Mouse (Mus musculus): Measurements from ENCODE around the gene Zfp184.
"Not testable (repeated sequence)": the region's sequence is repeated elsewhere in the genome, so short reads cannot be mapped to it uniquely, and the experiment has no call there.

The Zfp184 gene

DNA sequence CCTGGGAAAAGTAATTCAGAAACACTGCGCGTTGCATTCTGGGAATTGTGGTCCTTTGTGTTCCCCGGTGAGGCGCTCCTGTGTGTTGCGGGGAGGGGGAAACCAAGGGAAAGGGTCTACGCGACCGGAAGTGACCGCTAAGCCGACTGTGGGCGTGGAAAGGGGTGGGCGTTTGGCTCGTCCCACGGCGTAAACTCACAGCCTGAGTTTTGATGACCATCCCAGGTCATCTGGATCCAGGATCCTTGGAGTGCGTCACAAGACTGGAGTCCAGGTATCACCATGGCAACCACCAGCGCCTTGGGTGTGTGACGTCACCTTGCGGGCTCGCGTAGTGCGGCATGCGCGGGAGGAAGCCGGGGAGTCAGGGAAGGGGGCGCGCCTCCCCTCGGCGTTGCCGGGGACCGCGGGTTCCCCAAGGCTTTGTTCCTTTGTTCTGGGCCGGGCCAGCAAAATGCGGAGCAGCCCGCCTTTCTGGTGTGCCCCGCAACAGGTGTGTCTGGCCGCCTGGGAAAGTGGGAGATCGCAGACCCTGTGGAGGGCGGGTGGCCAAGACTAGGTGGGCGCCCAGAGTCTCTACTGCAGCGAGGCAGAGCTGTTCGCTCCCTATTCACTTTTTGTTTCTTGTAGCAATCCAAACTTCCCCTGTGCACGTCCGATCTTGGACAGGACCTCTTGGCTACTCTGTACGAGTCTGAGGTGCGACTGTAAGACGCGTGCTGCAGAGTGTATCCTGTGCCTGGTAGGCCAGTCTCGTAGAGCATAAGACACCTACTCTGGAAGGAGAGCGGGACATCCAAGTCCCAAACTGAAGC is at the start of gene Zfp184:
Gene Zfp184 (plus strand): TSS at position 169 of the 815 bp plus-strand sequence.
- DNase-seq = peak; percentile 98

DNA sequence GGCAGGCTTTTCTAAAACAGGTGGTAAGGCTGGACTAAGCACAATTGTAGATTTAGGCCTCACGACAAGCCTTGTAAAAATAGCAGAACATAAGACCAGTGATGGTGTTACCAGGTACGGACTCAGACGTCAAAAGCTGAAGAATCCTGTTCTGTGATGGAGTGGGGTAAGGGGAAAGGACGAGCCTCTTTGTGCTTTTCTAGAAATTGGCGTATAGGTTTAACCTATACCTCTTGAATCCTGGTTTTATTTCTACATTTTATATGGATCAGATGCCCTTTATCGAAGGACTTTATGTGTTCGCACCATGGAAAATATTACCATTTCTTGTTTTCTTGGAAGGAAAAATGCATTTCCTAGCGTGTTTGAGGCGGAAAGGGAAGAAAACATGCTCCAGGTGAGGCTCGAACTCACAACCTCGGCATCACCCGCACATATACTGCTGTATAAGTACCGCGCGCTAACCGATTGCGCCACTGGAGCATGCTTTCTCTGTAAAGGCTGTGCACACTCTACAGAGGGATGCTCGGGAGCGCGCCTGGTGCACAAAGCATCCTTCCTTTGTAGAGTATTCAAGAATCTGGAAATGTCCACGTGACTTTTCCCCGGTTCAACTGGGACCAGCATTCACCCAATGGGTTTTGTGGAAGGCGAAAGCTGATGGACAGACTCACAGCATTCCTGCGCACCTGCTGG is 48.2 kb upstream of the Zfp184 start:
- peak; percentile 67 for DNase-seq

DNA sequence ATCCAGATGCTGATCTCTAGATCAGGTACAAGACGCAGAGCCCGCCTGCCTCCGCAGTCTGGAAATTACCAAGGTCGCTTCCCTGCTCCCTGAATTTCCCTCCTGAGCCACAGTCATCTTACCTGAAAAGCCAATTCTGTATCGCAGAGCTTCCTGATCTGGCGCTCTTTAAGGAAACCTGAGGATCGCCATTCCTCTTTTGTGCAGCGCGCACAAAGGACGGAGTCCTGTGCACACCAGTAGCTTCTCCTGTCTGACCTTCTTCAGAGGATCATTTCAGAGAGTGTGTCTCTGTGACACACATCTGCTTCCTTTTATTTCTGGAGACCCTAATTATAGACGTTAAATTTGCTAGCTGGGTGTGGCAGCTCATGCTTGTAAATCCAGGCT is 47.7 kb upstream of the Zfp184 start:
- DNase-seq = no peak

DNA sequence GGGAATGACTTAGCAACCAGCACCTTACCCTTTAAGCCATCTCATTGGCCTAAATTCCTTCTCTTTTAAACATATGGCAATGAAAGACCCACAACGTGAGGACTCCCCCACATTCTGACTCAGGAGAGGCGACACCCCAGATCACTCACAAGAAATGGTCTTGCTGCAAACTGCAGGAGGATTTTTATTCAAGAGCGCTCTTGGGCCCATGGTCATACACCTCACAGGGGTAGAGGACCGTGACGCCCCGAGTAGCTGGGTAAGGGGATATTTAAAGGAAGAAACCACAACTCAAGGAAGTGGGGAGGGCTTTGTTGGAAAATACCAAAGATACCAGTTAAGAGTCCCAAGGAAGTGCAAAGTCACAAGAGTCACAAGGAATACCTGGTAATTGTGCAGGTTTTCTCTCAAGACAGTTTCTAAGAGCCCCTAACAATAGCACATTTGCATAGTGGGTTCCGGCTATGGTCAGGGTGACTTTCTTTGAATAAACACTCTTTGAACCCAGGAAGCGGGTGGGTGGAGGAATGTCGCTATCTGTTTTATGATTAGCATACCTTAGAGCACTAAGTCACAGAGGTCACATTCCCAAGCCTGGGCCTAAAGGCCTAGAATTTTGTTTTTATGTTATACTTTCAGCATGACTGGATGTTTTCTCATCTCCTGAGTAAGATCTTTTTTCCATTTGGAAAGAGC is 43.9 kb upstream of the Zfp184 start:
- DNase-seq = not testable (repeated sequence)

- peak; percentile 35 for DNase-seq
Observed at GRCm38 (mm10) chr13:21903500-21903899, 41.4 kb upstream of the Zfp184 start.

GRCm38 (mm10) chr13:21904090-21904489 is 40.8 kb upstream of the Zfp184 start:
- not testable (repeated sequence) for DNase-seq

DNA sequence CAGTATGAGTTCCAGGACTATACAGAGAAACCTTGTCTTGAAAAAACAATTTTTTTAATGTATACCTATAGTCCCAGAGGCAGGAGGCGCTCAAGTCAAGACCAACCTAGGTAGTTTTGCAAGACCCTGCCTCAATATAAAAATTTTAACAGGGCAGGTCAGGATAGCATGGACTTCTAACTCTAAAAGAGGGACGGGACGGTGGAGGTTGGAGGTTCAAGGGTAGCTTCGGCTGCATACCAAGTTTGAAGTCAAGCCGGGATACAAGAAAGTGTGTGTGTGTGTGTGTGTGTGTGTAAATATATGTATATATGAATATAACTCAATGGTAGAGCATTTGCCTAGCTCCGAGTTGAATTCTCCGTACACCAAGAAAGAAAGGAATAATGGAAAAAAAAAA is 38.6 kb upstream of the Zfp184 start:
- no peak for DNase-seq

DNA sequence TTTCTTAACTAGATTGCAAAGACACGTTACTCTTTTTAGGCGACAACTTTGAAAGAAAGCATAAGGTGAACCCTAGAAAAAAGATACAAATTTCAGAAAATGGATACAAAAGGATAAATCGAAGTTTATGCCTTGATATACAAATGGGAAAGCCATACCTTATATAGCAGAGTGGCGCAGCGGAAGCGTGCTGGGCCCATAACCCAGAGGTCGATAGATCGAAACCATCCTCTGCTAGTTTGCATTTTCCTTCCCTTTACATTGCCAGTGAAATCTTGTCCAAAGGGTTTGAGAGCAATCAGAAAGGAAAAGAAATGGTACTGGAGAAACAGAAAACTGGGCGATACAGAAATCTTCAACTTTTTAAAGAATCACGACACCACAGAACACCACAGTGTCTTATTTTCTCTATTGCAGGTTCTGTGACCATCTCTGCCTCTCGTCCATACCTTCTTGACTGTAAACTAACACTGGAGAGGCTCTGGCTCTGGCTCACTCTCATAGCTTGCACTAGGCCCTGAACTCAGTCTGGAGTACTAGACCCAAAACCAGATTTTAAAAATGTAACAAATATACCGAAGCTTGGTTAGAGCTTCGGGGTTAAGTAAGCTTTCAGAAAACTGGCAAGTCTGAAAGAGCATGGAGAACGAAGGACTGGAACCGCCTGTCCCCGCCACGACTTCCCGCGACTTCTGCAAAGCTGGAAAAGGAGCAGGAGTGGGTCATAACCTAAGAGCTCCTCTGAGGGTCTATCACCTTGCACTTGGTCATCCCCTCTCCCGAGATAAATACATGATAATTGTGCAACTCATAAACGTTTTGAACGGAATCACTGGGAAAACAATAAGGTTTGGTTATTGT is 37.7 kb upstream of the Zfp184 start:
- DNase-seq = no peak

DNA sequence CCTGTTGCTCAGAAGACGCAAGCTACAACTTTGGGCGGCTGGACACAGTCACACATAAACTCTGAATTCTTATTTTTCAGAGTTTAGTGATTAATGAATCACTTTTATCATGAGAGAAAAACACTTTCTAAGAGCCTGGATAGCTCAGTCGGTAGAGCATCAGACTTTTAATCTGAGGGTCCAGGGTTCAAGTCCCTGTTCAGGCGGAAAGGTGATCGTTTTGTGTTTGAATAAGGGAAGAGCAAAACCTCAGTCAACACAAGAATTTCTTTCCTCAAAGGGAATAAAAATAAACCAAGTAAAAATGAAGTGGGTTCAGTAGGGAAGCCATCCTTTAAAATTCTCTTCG is 37.1 kb upstream of the Zfp184 start:
- DNase-seq = not testable (repeated sequence)

DNA sequence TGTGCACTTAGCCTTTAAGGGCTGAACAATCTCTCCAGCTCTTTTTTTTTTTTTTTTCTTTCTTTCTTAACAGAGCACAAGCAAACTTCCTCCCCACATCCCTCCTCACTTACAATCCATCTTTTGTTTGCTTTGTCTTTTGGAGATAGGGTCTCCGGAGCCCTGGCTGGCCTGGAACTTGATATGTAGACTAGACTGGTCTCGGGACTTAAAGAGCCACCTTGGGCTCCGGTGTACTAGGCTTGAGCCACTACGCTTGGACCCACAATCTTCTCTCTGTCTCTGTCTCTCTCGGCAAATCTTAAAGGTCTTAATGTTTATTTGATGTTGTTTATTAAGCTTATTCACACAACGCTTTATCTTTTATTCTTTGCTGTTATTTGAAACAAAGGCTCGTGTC is 34.2 kb upstream of the Zfp184 start:
- DNase-seq = no peak

GRCm38 (mm10) chr13:21911147-21911546 is 33.7 kb upstream of the Zfp184 start:
- peak; percentile 52 for DNase-seq

GRCm38 (mm10) chr13:21913854-21914253 is 31.0 kb upstream of the Zfp184 start:
- no peak for DNase-seq

GRCm38 (mm10) chr13:21914599-21914998 is 30.3 kb upstream of the Zfp184 start:
- peak; percentile 46 for DNase-seq

DNA sequence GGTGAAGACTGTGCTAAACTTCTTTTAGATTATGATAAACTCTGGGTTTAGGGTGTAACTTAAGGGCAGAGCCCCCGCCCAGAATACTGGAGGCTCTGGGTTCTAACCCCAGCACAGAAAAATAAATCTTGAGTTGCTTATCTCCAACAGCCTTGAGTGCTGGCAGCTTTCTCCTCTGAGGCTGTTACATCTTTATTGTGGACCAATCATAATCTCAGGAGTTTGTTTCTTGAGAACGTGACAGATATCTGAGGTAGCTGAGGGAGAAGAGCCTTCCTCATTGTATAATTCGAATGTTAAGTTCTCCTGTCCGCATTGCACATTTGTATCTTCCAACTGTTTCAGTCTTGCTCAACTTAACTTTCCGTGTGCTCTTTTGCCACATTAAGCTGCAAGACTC is 29.4 kb upstream of the Zfp184 start:
- no peak for DNase-seq

- no peak for DNase-seq
Observed at GRCm38 (mm10) chr13:21916056-21916455, 28.8 kb upstream of the Zfp184 start.

DNA sequence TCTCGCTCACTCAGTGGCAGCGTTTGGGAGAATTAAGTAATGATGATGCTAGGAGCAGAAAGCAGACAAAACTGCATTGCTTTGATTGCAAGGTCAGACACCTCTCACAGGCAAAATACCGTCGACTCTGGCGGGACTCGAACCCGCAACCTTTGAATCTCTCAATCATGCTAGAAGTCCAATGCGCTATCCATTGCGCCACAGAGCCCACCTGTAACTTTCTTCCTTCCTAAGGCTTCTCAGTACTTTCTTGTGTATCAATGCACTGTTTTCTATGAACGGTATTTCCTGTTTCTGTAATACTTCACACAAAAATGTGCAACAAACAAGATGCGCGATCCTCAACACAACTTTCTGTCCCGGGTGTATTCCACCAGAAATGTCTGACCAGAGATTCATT is 27.9 kb upstream of the Zfp184 start:
- peak; percentile 55 for DNase-seq

GRCm38 (mm10) chr13:21917480-21917879 is 27.4 kb upstream of the Zfp184 start:
- DNase-seq = no peak

DNA sequence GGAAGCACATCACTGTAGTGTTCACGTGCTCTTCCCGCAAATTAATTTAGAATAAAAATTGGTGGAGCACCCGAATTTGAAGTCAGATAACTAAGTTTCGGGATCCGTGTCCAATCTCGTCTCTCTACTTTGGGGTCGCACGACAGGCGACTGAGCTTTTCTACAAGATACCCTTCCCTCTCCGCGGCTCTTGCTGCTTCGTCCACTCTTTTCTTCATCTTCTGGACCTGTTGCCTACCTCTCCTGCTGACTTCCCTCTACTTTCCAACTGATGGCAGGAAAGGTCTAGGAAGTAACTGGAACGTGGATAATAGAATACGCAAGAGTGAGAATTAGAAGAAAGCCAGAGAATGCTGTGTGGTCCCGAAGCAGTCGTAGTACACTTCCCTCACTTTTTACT is 26.9 kb upstream of the Zfp184 start:
- DNase-seq = peak; percentile 36

DNA sequence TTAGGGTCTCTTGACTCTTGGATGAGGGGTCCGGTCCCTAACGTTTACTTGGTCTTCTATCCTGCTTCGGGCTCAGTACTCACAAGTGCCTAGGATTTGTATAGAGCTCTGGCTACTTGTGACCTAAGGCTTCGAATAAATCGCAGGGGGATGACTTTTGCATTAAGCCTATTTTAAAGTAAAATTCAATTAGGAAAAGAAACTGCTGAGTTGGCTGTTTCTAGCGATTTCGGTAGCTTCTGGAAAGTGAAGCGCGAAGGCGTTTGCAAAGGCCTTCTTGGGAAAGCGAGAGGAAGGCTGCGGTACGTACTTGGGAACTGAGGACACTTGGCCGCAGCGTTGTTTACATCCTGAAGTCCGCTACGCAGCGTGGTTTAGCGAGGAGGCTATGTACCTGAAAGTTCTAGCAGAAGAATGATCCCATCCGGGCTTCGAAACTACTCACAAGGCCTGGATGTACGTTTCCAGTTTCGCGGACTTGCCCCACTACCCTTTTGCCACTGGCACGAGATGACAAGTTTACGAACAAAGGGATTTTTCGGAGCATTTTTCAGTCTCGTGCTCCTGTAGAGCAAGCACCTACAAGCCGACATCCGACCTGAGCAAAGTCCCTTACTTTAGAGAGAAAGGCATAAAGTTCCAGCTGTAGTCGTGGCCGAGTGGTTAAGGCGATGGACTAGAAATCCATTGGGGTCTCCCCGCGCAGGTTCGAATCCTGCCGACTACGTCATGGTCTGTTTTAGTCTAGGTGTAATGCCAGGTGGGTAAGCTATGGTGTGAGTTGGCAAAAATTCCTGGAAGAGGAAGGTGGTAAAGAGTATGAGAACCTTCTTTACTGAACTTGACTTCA is 26.1 kb upstream of the Zfp184 start:
- DNase-seq = peak; percentile 73

- DNase-seq = no peak
Observed at GRCm38 (mm10) chr13:21919836-21920431, 25.0 kb upstream of the Zfp184 start.

DNA sequence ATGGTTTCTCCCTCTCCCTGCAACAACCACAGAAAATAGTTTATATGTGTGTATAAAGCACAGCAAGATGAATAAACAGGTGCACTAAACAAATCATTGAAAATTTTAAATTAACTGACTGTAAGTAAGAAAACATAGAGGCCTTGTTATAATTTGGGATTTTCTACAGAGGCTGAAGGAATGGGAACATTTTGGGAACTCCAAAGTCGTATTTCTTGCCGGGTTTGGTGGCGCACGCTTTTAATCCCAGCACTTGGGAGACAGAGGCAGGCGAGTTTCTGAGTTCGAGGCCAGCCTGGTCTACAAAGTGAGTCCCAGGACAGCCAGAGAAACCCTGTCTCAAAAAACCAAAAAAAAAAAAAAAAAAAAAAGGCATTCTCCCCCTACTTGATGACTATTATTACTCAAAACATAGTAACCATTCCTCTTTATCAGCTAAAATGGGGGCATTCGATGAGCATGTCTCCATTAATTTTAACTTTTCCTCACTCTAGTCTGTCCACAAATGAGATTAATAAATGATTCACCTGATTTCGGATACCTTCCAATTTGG is 24.1 kb upstream of the Zfp184 start:
- DNase-seq = no peak

Measured in retina, postnatal 1 day (tissue).